Mouse (Mus musculus) liver, adult 2 months (tissue): ENCODE results near the gene Iyd. TPM values are rescaled to one million over a fixed set of nuclear protein-coding genes. Genes with fewer than 3 reads are reported as not detected.

Experiments used
- DNase-seq: peaks from one replicate; pipeline ENCODE4 v3.0.0-alpha.2; 2011; ENCODE audit warnings: low read depth, low spot score; ENCODE audit errors: extremely low read depth
- H3K27ac ChIP-seq: fragments of 200-500 bp; replicated peaks from 2 replicates; pipeline ENCODE4 v1.5.1; 2012; ENCODE audit warnings: low read depth, mild to moderate bottlenecking, control low read depth, inconsistent platforms, low read length; ENCODE audit not compliant: insufficient read depth
- H3K27me3 ChIP-seq: fragments of 200-500 bp; 2 replicates; pipeline ENCODE4 v1.6.1; 2012; ENCODE audit warnings: mild to moderate bottlenecking, moderate library complexity, low read length, inconsistent platforms; ENCODE audit not compliant: control insufficient read depth, insufficient read depth
- H3K36me3 ChIP-seq: fragments of 200-500 bp; 2 replicates; pipeline ENCODE4 v1.6.1; 2012; ENCODE audit warnings: low read length, inconsistent platforms; ENCODE audit not compliant: control insufficient read depth, insufficient read depth
- H3K4me1 ChIP-seq: fragments of 200-500 bp; 2 replicates; pipeline ENCODE4 v1.6.1; 2011; ENCODE audit warnings: low read length; ENCODE audit not compliant: control insufficient read depth, insufficient read depth
- H3K4me3 ChIP-seq: fragments of 200-500 bp; 2 replicates; pipeline ENCODE4 v1.5.1; 2011; ENCODE audit warnings: low read depth, mild to moderate bottlenecking, control low read depth, low read length, moderate library complexity; ENCODE audit not compliant: insufficient read depth
- H3K79me2 ChIP-seq: fragments of 200-500 bp; 2 replicates; pipeline ENCODE4 v1.6.1; 2012; ENCODE audit warnings: inconsistent platforms, mild to moderate bottlenecking, low read length, moderate library complexity; ENCODE audit not compliant: control insufficient read depth, insufficient read depth
- H3K9ac ChIP-seq: fragments of 200-500 bp; 2 replicates; pipeline ENCODE4 v1.6.1; 2012; ENCODE audit warnings: low read depth, mild to moderate bottlenecking, control low read depth, inconsistent platforms, low read length
- CTCF ChIP-seq: fragments of 200-500 bp; IDR thresholded peaks from 2 replicates; pipeline ENCODE4 v1.5.1; 2011; ENCODE audit warnings: low read depth, low read length, control low read depth
- POLR2A ChIP-seq: fragments of 200-500 bp; IDR thresholded peaks from 2 replicates; pipeline ENCODE4 v1.6.1; 2011; ENCODE audit warnings: low read length, control low read depth; ENCODE audit not compliant: insufficient read depth; ENCODE audit errors: extremely low read depth
- WGBS: fragments of 180-500 bp; shearing (Covaris S2); methylation state at CpG from one replicate; pipeline ENCODE4 v1.1.7; 2018; 5-methylcytosine and 5-hydroxymethylcytosine counted together
- polyA plus RNA-seq: library from polyadenylated mRNA; depleted of rRNA; stranded (reverse); fragments of >200 nt; gene quantifications from 2 replicates; pipeline ENCODE4 v1.2.3, GENCODE M21; 2012
- total RNA-seq: library from RNA; depleted of rRNA; stranded (reverse); fragments of >200 nt; gene quantifications from 2 replicates; pipeline ENCODE4 v1.2.3, GENCODE M21; 2014

Iyd gene
- total and polyA plus RNA-seq, 2 experiments = 47.7 to 112 TPM

DNA sequence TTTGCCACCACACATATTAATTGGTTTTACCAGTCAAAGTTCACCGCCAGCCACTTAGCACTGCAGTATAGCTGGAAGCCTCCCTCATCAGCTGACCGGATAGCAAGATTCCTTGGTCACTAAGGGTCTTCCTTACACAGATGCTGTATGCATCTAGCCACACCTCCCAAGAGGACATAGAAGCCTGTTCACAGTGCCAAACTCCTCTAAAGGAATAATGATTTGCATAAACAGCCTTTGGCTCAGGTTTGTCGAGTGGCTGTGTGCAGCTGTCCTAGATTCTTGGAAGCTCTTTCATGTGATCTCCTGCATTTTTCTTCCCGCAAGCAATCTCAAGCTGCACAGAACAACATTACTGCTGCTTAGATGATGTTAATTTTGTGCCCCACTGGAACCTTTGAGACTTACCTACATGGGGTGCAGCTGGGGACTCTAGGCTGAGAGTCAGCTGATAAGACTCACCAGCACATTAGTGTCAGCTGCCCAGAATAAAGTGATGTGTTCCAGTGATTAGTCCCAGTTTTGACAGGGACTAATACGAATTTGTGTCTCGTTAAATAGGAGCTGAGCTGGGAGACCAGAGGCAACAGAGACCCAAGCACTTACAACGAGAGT lies 30.3 kb upstream of the Iyd start:
- 84% methylated on average over 7 of the region's 7 CpGs for WGBS
- Histone ChIP-seq H3K27me3 (no peaks in the 10 kb centered on the region; the same call in 1 of the 2 replicates), H3K27ac (no peak overlapping the region), H3K4me1 (no peaks in the 10 kb centered on the region), H3K79me2 (no peaks in the 10 kb centered on the region), H3K4me3 (no peak overlapping the region), H3K9ac (no peak overlapping the region), H3K36me3 (no peaks in the 10 kb centered on the region)
- DNase-seq = no peak
- TF ChIP-seq POLR2A (no peak), CTCF (no peak)

DNA sequence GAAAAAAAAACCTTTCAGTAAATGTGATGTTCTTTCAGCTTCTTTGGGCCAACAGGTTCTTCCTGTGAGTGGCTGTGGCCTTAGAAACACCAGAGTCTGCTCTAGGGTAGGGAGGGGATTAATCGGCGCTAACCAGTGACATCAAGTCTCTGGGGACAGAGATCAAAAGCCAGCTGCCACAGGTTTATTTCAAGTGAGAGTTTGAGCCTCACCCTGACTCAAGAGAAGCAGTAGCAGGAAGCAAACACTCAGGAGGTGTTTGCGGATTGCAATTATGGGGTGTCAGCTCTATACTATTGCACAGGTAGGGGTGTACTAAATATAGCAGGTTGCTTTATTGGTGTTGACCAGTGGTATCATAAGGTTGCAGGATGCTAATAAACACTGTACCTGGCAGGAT lies 29.6 kb upstream of the Iyd start:
- Histone ChIP-seq H3K27me3 (no peaks in the 10 kb centered on the region; the same call in 1 of the 2 replicates), H3K9ac (no peak overlapping the region), H3K36me3 (no peaks in the 10 kb centered on the region), H3K27ac (no peak overlapping the region), H3K4me1 (no peaks in the 10 kb centered on the region), H3K4me3 (no peak overlapping the region), H3K79me2 (no peaks in the 10 kb centered on the region)
- DNase-seq = no peak
- TF ChIP-seq CTCF (no peak), POLR2A (no peak)
- 91% methylated on average over 3 of the region's 3 CpGs for WGBS

DNA sequence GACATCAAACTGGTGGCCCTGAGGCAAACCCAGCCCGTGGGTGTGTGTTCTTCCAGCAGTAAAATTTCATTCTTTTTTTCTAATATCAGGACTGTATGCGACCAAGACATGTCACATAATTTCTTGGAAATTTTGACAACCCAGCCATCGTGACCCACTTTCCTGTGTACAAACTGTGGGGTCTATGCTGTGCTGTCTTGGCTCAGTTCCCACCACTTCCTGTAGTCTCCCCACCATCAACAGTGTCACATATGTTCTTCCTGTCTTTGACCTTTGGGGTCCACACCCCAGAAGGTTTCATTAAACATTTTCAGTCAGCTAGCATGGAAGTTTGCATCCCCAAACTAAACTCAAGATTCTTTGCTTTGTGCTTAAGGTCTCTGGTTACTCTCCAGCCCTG lies 28.6 kb upstream of the Iyd start:
- whole genome bisulfite sequencing = 74% methylated on average over 3 of the region's 3 CpGs
- no peak for DNase-seq
- TF ChIP-seq POLR2A (no peak), CTCF (no peak)
- Histone ChIP-seq H3K9ac (no peak overlapping the region), H3K27me3 (no peaks in the 10 kb centered on the region; the same call in 1 of the 2 replicates), H3K4me3 (no peak overlapping the region), H3K27ac (no peak overlapping the region), H3K4me1 (no peaks in the 10 kb centered on the region), H3K79me2 (no peaks in the 10 kb centered on the region), H3K36me3 (no peaks in the 10 kb centered on the region)

DNA sequence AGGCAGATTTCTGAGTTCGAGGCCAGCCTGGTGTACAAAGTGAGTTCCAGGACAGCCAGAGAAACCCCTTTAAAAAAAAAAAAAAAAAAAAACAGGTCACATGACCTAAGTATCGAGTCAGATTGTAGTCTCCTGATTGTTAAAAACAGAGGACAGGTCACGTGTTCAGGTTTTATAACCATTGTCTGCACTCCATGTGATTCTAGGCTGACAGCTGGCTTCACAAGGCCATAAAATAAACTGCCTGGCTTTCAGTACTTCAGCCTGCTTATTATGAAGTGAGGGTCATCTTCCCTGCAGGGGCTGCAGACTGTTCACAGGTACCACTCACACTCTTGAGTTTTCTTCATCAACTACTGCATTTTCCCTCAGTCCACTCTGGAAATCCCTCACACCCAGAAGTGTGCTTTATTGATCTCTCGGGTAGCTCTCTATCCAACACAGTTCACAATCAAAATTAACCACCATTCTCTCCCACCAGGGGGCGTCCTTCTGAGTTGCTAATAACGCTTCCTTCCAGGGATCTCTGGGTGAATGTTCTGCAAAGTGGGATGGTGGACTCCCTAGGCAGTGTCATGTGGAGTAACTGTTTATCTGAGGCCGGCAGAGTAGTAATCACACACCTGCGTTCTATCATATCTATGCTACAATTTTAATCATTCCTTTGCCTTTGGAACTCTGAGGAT lies 27.3 kb upstream of the Iyd start:
- no peaks in the 10 kb centered on the region; the same call in 1 of the 2 replicates for H3K27me3 ChIP-seq
- no peak; the same call in 1 of the 2 replicates for TF ChIP-seq CTCF
- TF ChIP-seq POLR2A = no peak
- H3K9ac ChIP-seq = no peak overlapping the region
- DNase-seq = peak; percentile 13
- H3K4me1 ChIP-seq = no peaks in the 10 kb centered on the region
- no peaks in the 10 kb centered on the region for H3K36me3 ChIP-seq
- H3K27ac ChIP-seq = no peak overlapping the region
- 74% methylated on average over 8 of the region's 8 CpGs for WGBS
- H3K4me3 ChIP-seq = no peak overlapping the region
- H3K79me2 ChIP-seq = no peaks in the 10 kb centered on the region

DNA sequence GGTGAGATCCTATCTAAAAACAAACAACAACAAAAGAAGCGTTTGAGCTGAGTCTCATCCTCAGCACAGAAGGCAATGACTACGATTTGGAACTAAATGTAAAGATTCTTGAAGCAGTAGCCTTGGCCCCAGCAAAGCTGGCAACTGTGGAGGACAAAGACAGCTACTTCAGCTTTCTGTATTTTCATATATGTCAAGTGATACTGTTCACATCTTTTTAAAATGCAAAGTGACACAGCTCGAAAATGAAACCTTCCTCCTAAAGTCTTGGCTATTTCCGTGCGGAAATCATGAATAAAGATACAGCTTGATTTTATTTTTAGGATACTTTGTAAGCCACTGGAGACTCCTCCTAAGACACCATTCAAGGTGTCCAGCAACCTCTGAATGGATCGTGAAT lies 26.1 kb upstream of the Iyd start:
- 66% methylated on average over 6 of the region's 6 CpGs for WGBS
- no peaks in the 10 kb centered on the region for H3K79me2 ChIP-seq

DNA sequence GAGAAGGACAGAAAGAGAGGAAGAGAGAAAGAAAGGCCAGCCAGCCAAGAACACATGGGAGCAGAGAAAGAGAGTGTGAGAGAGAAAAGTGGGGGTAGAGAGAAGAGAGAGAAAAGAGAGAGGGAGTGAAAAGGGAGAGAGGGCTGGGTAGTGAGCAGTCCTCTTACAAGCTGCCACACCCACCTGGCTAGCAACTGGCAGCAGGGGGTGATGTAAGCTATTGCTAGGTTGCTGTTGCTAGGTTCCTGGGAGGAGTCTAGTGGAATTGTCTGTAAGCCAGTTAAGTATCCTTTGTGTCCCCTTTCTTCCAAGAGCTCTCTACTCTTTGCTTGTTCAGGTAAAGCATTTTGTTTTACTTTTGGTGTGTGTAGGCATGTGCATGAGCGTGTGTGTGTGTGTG lies 25.4 kb upstream of the Iyd start:
- TF ChIP-seq CTCF = no peak
- TF ChIP-seq POLR2A = no peak
- Histone ChIP-seq H3K4me1 (no peaks in the 10 kb centered on the region), H3K4me3 (no peak overlapping the region), H3K27me3 (no peaks in the 10 kb centered on the region; the same call in 1 of the 2 replicates), H3K36me3 (no peaks in the 10 kb centered on the region), H3K79me2 (no peaks in the 10 kb centered on the region), H3K9ac (no peak overlapping the region), H3K27ac (no peak overlapping the region)
- 78% methylated on average over 1 of the region's 1 CpGs for WGBS
- no peak for DNase-seq

More for the DNA sequence above, 26.1 kb upstream of the Iyd start:
- Histone ChIP-seq H3K27ac (no peak overlapping the region), H3K9ac (no peak overlapping the region), H3K36me3 (no peaks in the 10 kb centered on the region), H3K4me3 (no peak overlapping the region), H3K27me3 (no peaks in the 10 kb centered on the region; the same call in 1 of the 2 replicates), H3K4me1 (no peaks in the 10 kb centered on the region)
- DNase-seq = no peak
- TF ChIP-seq POLR2A (no peak), CTCF (no peak)
